Mouse (Mus musculus) thymus, postnatal 36 days (tissue): ENCODE data around the gene Arf3.
"Not testable (repeated sequence)": the region's sequence is repeated elsewhere in the genome, so short reads cannot be mapped to it uniquely, and the experiment has no call there.

Experiments
- DNase-seq, 2 experiments: peaks; one replicate each; pipeline ENCODE4 v3.0.0; 2022; ENCODE audit warnings: mixed read lengths in 2 of 2

The Arf3 gene

GRCm38 (mm10) chr15:98749093-98749492 is 13.9 kb downstream of the Arf3 start:
- DNase-seq, result no peak

- DNase-seq, result no peak
Measured at GRCm38 (mm10) chr15:98747296-98747695, 15.7 kb downstream of the Arf3 start.

- DNase-seq, result no peak
Measured at GRCm38 (mm10) chr15:98746344-98746965, 16.6 kb downstream of the Arf3 start.

- DNase-seq, result not testable (repeated sequence)
Measured at GRCm38 (mm10) chr15:98743863-98744262, 19.2 kb downstream of the Arf3 start.

GRCm38 (mm10) chr15:98742766-98743428 is 20.1 kb downstream of the Arf3 start:
- no peak for DNase-seq

GRCm38 (mm10) chr15:98740219-98740618 is 22.8 kb downstream of the Arf3 start:
- DNase-seq, result no peak

- DNase-seq, result no peak
Measured at GRCm38 (mm10) chr15:98738796-98739195, 24.2 kb downstream of the Arf3 start.

- peak in 1 of 2 experiments; percentile 21 for DNase-seq
Measured at GRCm38 (mm10) chr15:98737881-98738280, 25.1 kb downstream of the Arf3 start.

GRCm38 (mm10) chr15:98736521-98736920 is 26.5 kb downstream of the Arf3 start:
- no peak for DNase-seq

- DNase-seq, result no peak
Measured at GRCm38 (mm10) chr15:98733976-98734566, 28.9 kb downstream of the Arf3 start.

GRCm38 (mm10) chr15:98733370-98733769 is 29.6 kb downstream of the Arf3 start:
- DNase-seq, result no peak

- DNase-seq, result no peak
Measured at GRCm38 (mm10) chr15:98732006-98732531, 30.9 kb downstream of the Arf3 start.

GRCm38 (mm10) chr15:98730790-98731189 is 32.2 kb downstream of the Arf3 start:
- no peak for DNase-seq

- no peak for DNase-seq
Measured at GRCm38 (mm10) chr15:98729791-98730545, 33.0 kb downstream of the Arf3 start.

- no peak for DNase-seq
Measured at GRCm38 (mm10) chr15:98728366-98728765, 34.6 kb downstream of the Arf3 start.

- peak in 1 of 2 experiments; percentile 29 for DNase-seq
Measured at GRCm38 (mm10) chr15:98727443-98728321, 35.3 kb downstream of the Arf3 start, which contains the start of gene Fkbp11. TSS of gene Fkbp11 (minus strand) at chr15:98728198.

GRCm38 (mm10) chr15:98726746-98727145 is 36.3 kb downstream of the Arf3 start:
- no peak for DNase-seq

- DNase-seq, result no peak
Measured at GRCm38 (mm10) chr15:98726079-98726478, 36.9 kb downstream of the Arf3 start.

- no peak for DNase-seq
Measured at GRCm38 (mm10) chr15:98724441-98724840, 38.6 kb downstream of the Arf3 start.

- DNase-seq, result peak; percentile 25 to 43
Measured at GRCm38 (mm10) chr15:98722854-98723253, 40.2 kb downstream of the Arf3 start.

GRCm38 (mm10) chr15:98722191-98722590 is 40.8 kb downstream of the Arf3 start:
- no peak for DNase-seq

- no peak for DNase-seq
Measured at GRCm38 (mm10) chr15:98717301-98717700, 45.7 kb downstream of the Arf3 start.
